Mouse (Mus musculus) naive thymus-derived CD4-positive, alpha-beta T cell, adult 5 months (primary cell): ENCODE measurements around the gene 4930563M21Rik. TPM values are rescaled to one million over a fixed set of nuclear protein-coding genes. Genes with fewer than 3 reads are reported as not detected.

ENCODE experiments used
- polyA plus RNA-seq: library from polyadenylated mRNA; unstranded; fragments of 100-300 nt; shearing (Covaris generic); gene quantifications from one replicate; pipeline ENCODE4 v1.2.1, GENCODE M21; 2017

The 4930563M21Rik gene
- polyA plus RNA-seq: not detected

DNA sequence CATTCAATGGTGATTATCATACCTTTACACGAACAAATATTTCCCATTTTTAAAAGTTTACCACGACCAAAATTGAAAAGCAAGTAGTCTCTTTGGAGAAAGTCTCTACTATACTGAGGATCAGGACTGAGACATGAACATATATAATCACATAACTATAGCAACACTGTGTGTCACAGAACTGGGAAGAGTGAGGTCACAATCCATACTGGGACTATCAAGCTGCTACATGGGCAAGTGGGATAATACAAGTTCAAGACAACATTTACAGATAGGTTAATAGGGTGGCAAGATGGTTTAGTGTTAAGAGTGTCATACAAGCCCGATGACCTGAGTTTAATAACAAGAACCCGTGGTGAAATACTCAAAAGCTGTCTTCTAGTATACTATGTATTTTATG is at the start of gene 4930563M21Rik:
Gene 4930563M21Rik, minus strand, starts transcription at position 101 of the 400 bp plus-strand sequence.

GRCm38 (mm10) chr9:56041372-56042180 is 31.2 kb upstream of the 4930563M21Rik start, which contains the start of gene Rcn2:
Gene Rcn2, plus strand, starts transcription at chr9:56041845.

DNA sequence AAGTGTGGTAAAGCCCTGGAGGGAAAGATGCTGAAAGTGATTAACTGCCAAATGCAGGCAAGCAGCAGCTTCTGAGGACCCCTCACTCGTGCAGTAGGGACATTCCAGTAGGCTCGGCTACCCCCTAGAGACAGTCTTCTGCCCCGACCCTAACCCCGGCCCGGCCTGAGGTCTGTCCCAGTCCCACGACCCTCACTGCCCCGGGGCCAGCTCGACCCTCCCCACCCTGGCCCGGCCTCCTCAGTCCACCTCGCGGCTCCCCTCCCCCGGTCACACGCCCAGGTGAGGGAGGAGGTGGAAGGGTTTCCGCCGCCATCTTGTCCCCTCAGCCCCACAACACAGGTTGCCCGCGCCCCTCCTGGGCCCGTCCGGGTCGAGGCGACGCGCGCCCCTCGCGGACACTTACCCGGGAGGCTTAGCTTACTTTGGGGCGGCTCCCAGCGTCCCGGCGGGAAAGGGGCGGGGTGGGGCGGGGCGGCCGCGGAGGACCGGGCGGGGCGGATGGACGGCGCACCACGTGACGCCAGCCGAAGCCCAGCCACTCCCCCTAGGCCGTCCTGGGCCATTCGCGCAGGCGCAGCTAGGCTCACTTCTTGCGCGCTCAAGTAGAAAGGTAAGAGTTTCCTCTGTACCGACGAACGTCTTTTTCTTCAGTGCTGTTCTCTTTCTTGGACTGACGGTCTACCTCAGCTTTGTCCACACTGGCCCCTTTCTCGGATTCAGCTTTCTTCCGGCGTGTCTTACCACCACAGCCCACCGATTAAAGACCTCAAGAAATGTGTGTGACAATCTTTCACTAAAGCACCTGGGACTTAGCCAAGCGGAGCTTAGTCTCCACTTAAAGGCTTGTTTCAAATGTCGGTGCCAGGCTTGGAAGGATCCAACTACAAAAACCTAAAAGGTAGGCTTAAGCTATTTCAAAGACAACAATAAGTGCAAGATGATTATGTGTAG is 72.4 kb downstream of the 4930563M21Rik start, which contains the start of gene Scaper:
Gene Scaper, minus strand, starts transcription at position 456 of the 954 bp plus-strand sequence.

Other genes with a start within 250 kb of the 4930563M21Rik start
- gene Scaper, start 72.4 kb downstream of the 4930563M21Rik start, polyA plus RNA-seq: 32.1 TPM
- 64.2 TPM for gene Rcn2, start 31.3 kb upstream of the 4930563M21Rik start, polyA plus RNA-seq
- 147 TPM for gene Pstpip1, start 79.4 kb upstream of the 4930563M21Rik start, polyA plus RNA-seq
- 34.6 TPM for gene Tspan3, start 154.9 kb upstream of the 4930563M21Rik start, polyA plus RNA-seq